Mouse (Mus musculus) mature B cell (primary cell): ENCODE data around the gene Gm21679.
"Not testable (repeated sequence)": the region's sequence is repeated elsewhere in the genome, so short reads cannot be mapped to it uniquely, and the experiment has no call there.

Experiments
- in situ Hi-C: fragments of 300-500 bp; cut with MboI; formaldehyde crosslinking; loops from 2 replicates; pipeline ENCODE4 v1.14.3; 2019

Gm21679 gene

DNA sequence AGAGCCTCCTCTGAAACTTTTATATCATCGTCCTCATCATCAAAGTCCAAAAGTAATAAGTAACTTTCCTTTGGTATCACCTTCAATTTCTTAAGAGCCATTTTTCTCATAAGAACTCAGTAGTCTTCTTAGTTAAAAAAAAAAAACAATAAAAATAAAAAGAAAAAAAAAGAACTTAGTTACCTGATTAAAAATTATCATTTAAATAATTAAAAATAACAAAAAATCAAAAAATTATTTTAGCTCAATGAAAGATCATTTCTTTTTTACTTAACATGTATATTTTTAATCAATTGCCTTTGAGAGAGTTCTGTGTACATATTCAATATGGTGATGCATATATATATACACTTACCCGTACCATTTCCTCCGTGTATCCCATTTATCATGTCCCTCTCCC is at the start of gene Gm21679:
Gene Gm21679 (minus strand): TSS at position 101 of the 400 bp plus-strand sequence.
- in situ Hi-C loops = not testable (repeated sequence)
